Mouse (Mus musculus) gastrocnemius, postnatal 25 days (tissue): ENCODE measurements around the gene Defa35. TPM values are rescaled to one million over a fixed set of nuclear protein-coding genes. Genes with fewer than 3 reads are reported as not detected.
"Not testable (repeated sequence)": the region's sequence is repeated elsewhere in the genome, so short reads cannot be mapped to it uniquely, and the experiment has no call there.

Experiments
- DNase-seq: peaks from one replicate; pipeline ENCODE4 v3.0.0; 2022
- long read RNA-seq, 2 experiments: library from polyadenylated mRNA; stranded (forward); transcript quantifications; one replicate each; pipeline ENCODE4 v2.0.0; 2021
- total RNA-seq, 2 experiments: library from RNA; stranded (reverse); gene quantifications; 1 replicate in 1 of 2; 2 replicates in 1 of 2; pipeline ENCODE4 v1.2.3; 2021

The Defa35 gene
- not detected for total RNA-seq
- long read RNA-seq, experiment 1 = 0 reads
- long read RNA-seq, experiment 2 = 0 reads

GRCm38 (mm10) chr8:21064738-21065137 lies at the start of gene Defa35:
Gene Defa35 (plus strand): TSS chr8:21065038.
- DNase-seq = not testable (repeated sequence)

- not testable (repeated sequence) for DNase-seq
These were observed 39.6 kb upstream of the Defa35 start, which contains the start of gene Defa21 for GRCm38 (mm10) chr8:21025245-21025644. Gene Defa21 (plus strand): TSS chr8:21025545.

- not testable (repeated sequence) for DNase-seq
These were observed 10.1 kb upstream of the Defa35 start, which contains the start of gene Defa23 for GRCm38 (mm10) chr8:21054747-21055146. Gene Defa23 (plus strand): TSS chr8:21055047.

DNA sequence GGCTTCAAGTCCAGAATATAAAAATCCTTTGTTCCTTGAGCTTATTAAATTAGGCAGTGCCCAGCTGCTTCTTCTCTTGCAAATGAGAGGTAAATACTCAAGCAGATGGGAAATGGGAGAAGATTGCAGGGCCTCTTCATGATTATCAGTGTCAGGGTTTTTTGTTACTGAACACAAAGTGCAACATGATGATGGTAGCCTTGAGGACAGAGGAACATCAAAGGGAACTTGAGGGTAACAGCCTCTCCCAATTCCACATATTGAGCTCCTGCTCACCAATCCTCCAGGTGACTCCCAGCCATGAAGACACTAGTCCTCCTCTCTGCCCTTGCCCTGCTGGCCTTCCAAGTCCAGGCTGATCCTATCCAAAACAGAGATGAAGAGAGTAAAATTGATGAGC lies 19.3 kb downstream of the Defa35 start, which contains the start of gene Defa25:
TSS of gene Defa25 (plus strand) at position 301 of the 400 bp plus-strand sequence.
- DNase-seq = not testable (repeated sequence)

- DNase-seq = no peak
These were observed 28.3 kb downstream of the Defa35 start for GRCm38 (mm10) chr8:21093106-21093505.

GRCm38 (mm10) chr8:21095950-21096349 lies 31.1 kb downstream of the Defa35 start, which contains the start of gene Gm14851:
Gene Gm14851 (minus strand): TSS chr8:21096050.
- DNase-seq = not testable (repeated sequence)

Other genes with a start within 250 kb of the Defa35 start
- not detected for gene Defb33, start 172.4 kb upstream of the Defa35 start, total RNA-seq
- not detected for gene Gm15056, start 162.4 kb upstream of the Defa35 start, total RNA-seq
- not detected for gene Gm6040, start 143.0 kb upstream of the Defa35 start, total RNA-seq
- not detected for gene AY761185, start 120.3 kb upstream of the Defa35 start, total RNA-seq
- not detected for gene Defa21, start 39.5 kb upstream of the Defa35 start, total RNA-seq
- not detected for gene Defa23, start 10.0 kb upstream of the Defa35 start, total RNA-seq
- not detected for gene Defa25, start 19.4 kb downstream of the Defa35 start, total RNA-seq
- not detected for gene Gm14851, start 31.0 kb downstream of the Defa35 start, total RNA-seq
- not detected for gene Defa30, start 69.6 kb downstream of the Defa35 start, total RNA-seq
- not detected for gene Defa22, start 97.2 kb downstream of the Defa35 start, total RNA-seq
- not detected for gene Defa31, start 126.6 kb downstream of the Defa35 start, total RNA-seq
- not detected for gene Gm15293, start 136.5 kb downstream of the Defa35 start, total RNA-seq
- not detected for gene Gm15292, start 184.7 kb downstream of the Defa35 start, total RNA-seq